Mouse (Mus musculus) midbrain, embryonic 14.5 days (tissue): ENCODE results near the gene Olfr69. TPM values are rescaled to one million over a fixed set of nuclear protein-coding genes. Genes with fewer than 3 reads are reported as not detected.
"Not testable (repeated sequence)": the region's sequence is repeated elsewhere in the genome, so short reads cannot be mapped to it uniquely, and the experiment has no call there.

ENCODE experiments used
- ATAC-seq: fragments of 200-750 bp; cut with Nextera tagmentation; 2 replicates; pipeline ENCODE4 v1.8.0; 2017; ENCODE audit warnings: moderate number of reproducible peaks, moderate library complexity; ENCODE audit not compliant: low FRiP score, low TSS enrichment
- DNase-seq: peaks from one replicate; pipeline ENCODE4 v3.0.0-alpha.2; 2015
- H3K27ac ChIP-seq: fragments of 300-500 bp; sonication (generic); replicated peaks from 2 replicates; pipeline ENCODE4 v1.5.1; 2014; ENCODE audit warnings: mild to moderate bottlenecking, low read depth, low read length, moderate library complexity
- H3K27me3 ChIP-seq: fragments of 300-500 bp; sonication (generic); 2 replicates; pipeline ENCODE4 v1.6.1; 2014; ENCODE audit warnings: low read length, control low read depth, mixed read lengths; ENCODE audit not compliant: control insufficient read depth, insufficient read depth
- H3K36me3 ChIP-seq: fragments of 300-500 bp; sonication (generic); 2 replicates; pipeline ENCODE4 v1.6.1; 2014; ENCODE audit warnings: low read length, control low read depth; ENCODE audit not compliant: control insufficient read depth, insufficient read depth
- H3K4me1 ChIP-seq: fragments of 300-500 bp; sonication (generic); 2 replicates; pipeline ENCODE4 v1.6.1; 2014; ENCODE audit warnings: mild to moderate bottlenecking, antibody characterized with exemption, low read length, control low read depth; ENCODE audit not compliant: control insufficient read depth, insufficient read depth
- H3K4me2 ChIP-seq: fragments of 300-500 bp; sonication (generic); 2 replicates; pipeline ENCODE4 v1.6.1; 2014; ENCODE audit warnings: mild to moderate bottlenecking, low read length, moderate library complexity
- H3K4me3 ChIP-seq: fragments of 300-500 bp; sonication (generic); replicated peaks from 2 replicates; pipeline ENCODE4 v1.5.1; 2014; ENCODE audit warnings: low read depth, low read length
- H3K9ac ChIP-seq: fragments of 300-500 bp; sonication (generic); replicated peaks from 2 replicates; pipeline ENCODE4 v1.6.1; 2014; ENCODE audit warnings: mild to moderate bottlenecking, low read length, moderate library complexity
- H3K9me3 ChIP-seq: fragments of 300-500 bp; sonication (generic); 2 replicates; pipeline ENCODE4 v1.6.1; 2016; ENCODE audit warnings: low read length, control low read depth, mixed read lengths; ENCODE audit not compliant: control insufficient read depth
- WGBS: fragments of 180-500 bp; shearing (Covaris S2); extraction: QIAGEN DNeasy Blood & Tissue Kit; methylation state at CpG from one replicate; pipeline ENCODE4 v1.1.7; 2014; 5-methylcytosine and 5-hydroxymethylcytosine counted together
- polyA plus RNA-seq: library from polyadenylated mRNA; unstranded; fragments of >200 nt; fragmentation: Nextera tagmentation; extraction: Ambion mirVana; gene quantifications from 2 replicates; pipeline ENCODE4 v1.2.1, GENCODE M21; 2014

Gene Olfr69
- polyA plus RNA-seq, 1 experiment from 2014 or later: not detected

- 73% methylated on average over 5 of the region's 5 CpGs for WGBS
- Histone ChIP-seq H3K36me3 (no peaks in the 10 kb centered on the region), H3K9me3 (no peaks in the 10 kb centered on the region), H3K27ac (no peak overlapping the region), H3K4me3 (no peak overlapping the region), H3K4me1 (no peaks in the 10 kb centered on the region), H3K4me2 (no peak overlapping the region), H3K9ac (no peak overlapping the region), H3K27me3 (no peaks in the 10 kb centered on the region)
- no peak for ATAC-seq
- DNase-seq: no peak
Measured at GRCm38 (mm10) chr7:103808971-103809800, 37.8 kb upstream of the Olfr69 start.

- H3K4me3 ChIP-seq, H3K9me3 ChIP-seq, H3K36me3 ChIP-seq, H3K27ac ChIP-seq, H3K4me2 ChIP-seq, DNase-seq, H3K27me3 ChIP-seq, H3K9ac ChIP-seq, H3K4me1 ChIP-seq, ATAC-seq: not testable (repeated sequence)
- 79% methylated on average over 2 of the region's 2 CpGs for WGBS
Measured at GRCm38 (mm10) chr7:103808120-103808519, 36.7 kb upstream of the Olfr69 start.

DNA sequence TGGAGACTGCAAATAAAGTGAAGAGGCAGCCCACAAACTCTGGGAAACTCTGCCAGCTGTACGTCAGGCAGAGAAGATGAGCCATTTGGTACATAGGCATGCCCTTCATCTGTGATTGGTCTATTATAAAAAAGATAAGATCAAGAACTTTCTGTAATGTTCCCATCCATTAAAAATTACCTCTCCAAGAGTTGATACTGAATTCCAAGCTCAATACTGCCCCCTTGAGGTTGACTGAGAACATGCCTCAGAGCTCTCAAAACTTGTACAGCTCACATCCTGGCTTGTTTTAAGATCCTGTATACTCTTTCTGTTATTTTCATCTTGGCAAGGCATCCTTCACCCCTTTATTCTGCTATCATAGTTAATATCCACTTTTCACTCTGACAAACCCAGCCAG is 35.5 kb upstream of the Olfr69 start:
- Histone ChIP-seq H3K9me3 (no peaks in the 10 kb centered on the region), H3K4me2 (no peak overlapping the region), H3K4me1 (no peaks in the 10 kb centered on the region), H3K9ac (no peak overlapping the region), H3K27ac (no peak overlapping the region), H3K4me3 (no peak overlapping the region), H3K27me3 (no peaks in the 10 kb centered on the region), H3K36me3 (no peaks in the 10 kb centered on the region)
- ATAC-seq (no peak), DNase-seq (peak; percentile 74)
- WGBS: 64% methylated on average over 1 of the region's 1 CpGs

- no peaks in the 10 kb centered on the region for H3K36me3 ChIP-seq
- ATAC-seq (no peak), DNase-seq (no peak)
- no peaks in the 10 kb centered on the region for H3K9me3 ChIP-seq
- H3K9ac ChIP-seq: no peak overlapping the region
- no peaks in the 10 kb centered on the region for H3K4me1 ChIP-seq
- H3K27me3 ChIP-seq: no peaks in the 10 kb centered on the region
- no peak overlapping the region for H3K4me3 ChIP-seq
- no peak overlapping the region for H3K4me2 ChIP-seq
- 29% methylated on average over 4 of the region's 4 CpGs for WGBS
- no peak overlapping the region for H3K27ac ChIP-seq
Measured at GRCm38 (mm10) chr7:103792669-103793388, 21.4 kb upstream of the Olfr69 start.

DNA sequence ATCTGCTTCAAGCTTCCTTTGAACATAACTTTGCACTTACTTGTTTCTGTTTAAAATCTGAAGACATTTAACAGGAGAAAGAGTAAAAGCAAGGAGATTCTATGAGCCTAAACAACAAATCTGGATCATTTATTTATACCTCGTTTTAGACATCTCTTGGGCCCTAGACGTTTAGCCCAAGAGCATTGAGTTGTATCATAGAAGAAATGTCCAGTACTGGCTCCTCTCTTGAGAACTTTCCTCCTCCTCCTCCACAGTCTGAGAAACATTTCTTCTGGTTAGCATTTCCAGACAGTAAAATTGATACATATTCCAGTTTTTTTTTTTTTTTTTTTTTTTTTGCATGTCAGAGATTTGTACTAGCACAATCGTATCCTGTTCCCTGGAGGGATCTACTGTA is 20.3 kb upstream of the Olfr69 start, which contains the start of gene Olfr67:
Olfr67 (minus strand) TSS at position 101 of the 400 bp plus-strand sequence.
- H3K4me3 ChIP-seq: no peak within 1 kb of the TSS
- no peaks in the 10 kb centered on the region for H3K4me1 ChIP-seq
- ATAC-seq (no peak), DNase-seq (no peak)
- H3K36me3 ChIP-seq: no peaks in the 10 kb centered on the region
- H3K9me3 ChIP-seq: no peaks in the 10 kb centered on the region
- no peaks in the 10 kb centered on the region for H3K27me3 ChIP-seq
- no peak within 1 kb of the TSS for H3K9ac ChIP-seq
- no peak within 1 kb of the TSS for H3K27ac ChIP-seq
- H3K4me2 ChIP-seq: no peak within 1 kb of the TSS
- WGBS: 86% methylated on average over 3 of the region's 3 CpGs

GRCm38 (mm10) chr7:103779598-103779997 is 8.2 kb upstream of the Olfr69 start, which contains the start of gene Olfr68:
Gene Olfr68, minus strand, starts transcription at chr7:103779698.
- H3K4me2 ChIP-seq: no peak within 1 kb of the TSS
- H3K36me3 ChIP-seq: no peaks in the 10 kb centered on the region
- H3K27ac ChIP-seq: no peak within 1 kb of the TSS
- ATAC-seq (no peak), DNase-seq (no peak)
- 83% methylated on average over 3 of the region's 3 CpGs for WGBS
- H3K4me3 ChIP-seq: no peak within 1 kb of the TSS
- H3K27me3 ChIP-seq: no peaks in the 10 kb centered on the region
- no peaks in the 10 kb centered on the region for H3K4me1 ChIP-seq
- H3K9ac ChIP-seq: no peak within 1 kb of the TSS
- H3K9me3 ChIP-seq: no peaks in the 10 kb centered on the region

DNA sequence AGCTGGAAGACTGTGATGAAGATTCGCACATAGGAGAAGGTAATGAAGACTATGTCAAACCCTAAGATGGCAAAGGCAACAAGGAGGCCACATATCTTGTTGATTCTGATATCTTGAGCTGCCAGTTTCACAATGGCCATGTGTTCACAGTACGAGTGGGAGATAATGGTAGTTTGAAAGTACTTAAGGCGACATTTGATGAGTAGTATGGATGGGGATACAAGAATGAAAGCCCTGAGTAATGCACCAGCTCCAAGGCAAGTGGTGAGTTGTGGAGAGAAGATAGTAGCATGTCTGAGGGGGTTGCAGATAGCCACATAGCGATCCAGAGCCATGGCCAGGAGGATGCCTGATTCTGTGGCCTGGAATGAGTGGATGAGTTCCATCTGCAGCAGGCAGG is 6.3 kb upstream of the Olfr69 start:
- H3K9ac ChIP-seq, H3K9me3 ChIP-seq, DNase-seq, H3K4me2 ChIP-seq, H3K4me1 ChIP-seq, H3K27ac ChIP-seq, ATAC-seq, H3K27me3 ChIP-seq, H3K4me3 ChIP-seq, H3K36me3 ChIP-seq: not testable (repeated sequence)
- WGBS: 84% methylated on average over 4 of the region's 4 CpGs

DNA sequence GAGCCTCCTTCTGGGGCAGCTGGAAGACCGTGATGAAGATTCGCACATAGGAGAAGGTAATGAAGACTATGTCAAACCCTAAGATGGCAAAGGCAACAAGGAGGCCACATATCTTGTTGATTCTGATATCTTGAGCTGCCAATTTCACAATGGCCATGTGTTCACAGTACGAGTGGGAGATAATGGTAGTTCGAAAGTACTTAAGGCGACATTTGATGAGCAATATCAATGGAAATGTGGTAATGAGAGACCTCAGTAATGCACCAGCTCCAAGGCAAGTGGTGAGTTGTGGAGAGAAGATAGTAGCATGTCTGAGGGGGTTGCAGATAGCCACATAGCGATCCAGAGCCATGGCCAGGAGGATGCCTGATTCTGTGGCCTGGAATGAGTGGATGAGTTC is 3.7 kb downstream of the Olfr69 start:
- not testable (repeated sequence) for H3K27me3 ChIP-seq, H3K9me3 ChIP-seq, DNase-seq, H3K4me1 ChIP-seq, H3K4me2 ChIP-seq, H3K9ac ChIP-seq, H3K27ac ChIP-seq, ATAC-seq, H3K36me3 ChIP-seq, H3K4me3 ChIP-seq
- WGBS: 90% methylated on average over 5 of the region's 6 CpGs
